Mouse (Mus musculus) frontal cortex, postnatal 25 days (tissue): ENCODE data around the gene Slc27a5.

Source experiments
- DNase-seq, 2 experiments: peaks; one replicate each; pipeline ENCODE4 v3.0.0; 2022; ENCODE audit warnings: low spot score in 2 of 2

Slc27a5 gene

GRCm38 (mm10) chr7:13023928-13024731 lies 26.1 kb upstream of the Slc27a5 start:
- DNase-seq, result peak; percentile 95

GRCm38 (mm10) chr7:13022773-13023535 lies 25.0 kb upstream of the Slc27a5 start:
- no peak for DNase-seq

- DNase-seq, result no peak
Observed at GRCm38 (mm10) chr7:13015217-13015616, 17.2 kb upstream of the Slc27a5 start.

- no peak for DNase-seq
Observed at GRCm38 (mm10) chr7:13014275-13014839, 16.4 kb upstream of the Slc27a5 start.

GRCm38 (mm10) chr7:13013671-13014070 lies 15.7 kb upstream of the Slc27a5 start:
- no peak for DNase-seq

GRCm38 (mm10) chr7:13010005-13010908 lies 12.3 kb upstream of the Slc27a5 start, which contains the start of gene Zbtb45:
Gene Zbtb45 (minus strand): TSS chr7:13010034.
- no peak for DNase-seq

- peak; percentile 90 to 93 for DNase-seq
Observed at GRCm38 (mm10) chr7:13009143-13010004, 11.4 kb upstream of the Slc27a5 start.

- no peak for DNase-seq
Observed at GRCm38 (mm10) chr7:13007341-13008092, 9.5 kb upstream of the Slc27a5 start.

GRCm38 (mm10) chr7:13006531-13006930 lies 8.5 kb upstream of the Slc27a5 start:
- DNase-seq, result no peak

GRCm38 (mm10) chr7:13006011-13006410 lies 8.0 kb upstream of the Slc27a5 start:
- DNase-seq, result no peak

GRCm38 (mm10) chr7:13003380-13003779 lies 5.4 kb upstream of the Slc27a5 start:
- DNase-seq, result no peak

GRCm38 (mm10) chr7:13001584-13001983 lies 3.6 kb upstream of the Slc27a5 start:
- DNase-seq, result no peak

- no peak for DNase-seq
Observed at GRCm38 (mm10) chr7:12998851-12999250, 859 bp upstream of the Slc27a5 start, which contains the start of gene Trim28. Gene Trim28 (plus strand): TSS chr7:12999114.

- no peak for DNase-seq
Observed at GRCm38 (mm10) chr7:12997230-12997629, 762 bp downstream of the Slc27a5 start.

GRCm38 (mm10) chr7:12995862-12996261 lies 2.1 kb downstream of the Slc27a5 start:
- no peak for DNase-seq

GRCm38 (mm10) chr7:12993148-12993547 lies 4.8 kb downstream of the Slc27a5 start:
- DNase-seq, result no peak

- no peak for DNase-seq
Observed at GRCm38 (mm10) chr7:12992222-12992621, 5.8 kb downstream of the Slc27a5 start.

GRCm38 (mm10) chr7:12987409-12988189 lies 10.4 kb downstream of the Slc27a5 start:
- DNase-seq, result no peak

GRCm38 (mm10) chr7:12986906-12987305 lies 11.1 kb downstream of the Slc27a5 start:
- DNase-seq, result no peak
